Mouse (Mus musculus) gastrocnemius, adult 2 months (tissue): ENCODE measurements around the gene Gm14569. TPM values are rescaled to one million over a fixed set of nuclear protein-coding genes. Genes with fewer than 3 reads are reported as not detected.

Source experiments
- DNase-seq: peaks from one replicate; pipeline ENCODE4 v3.0.0; 2022
- H3K27ac ChIP-seq: fragments of 200-600 bp; 2 replicates; pipeline ENCODE4 v1.8.1; 2022; ENCODE audit warnings: mild to moderate bottlenecking
- H3K4me3 ChIP-seq: fragments of 200-600 bp; 2 replicates; pipeline ENCODE4 v1.8.1; 2022; ENCODE audit warnings: mild to moderate bottlenecking, moderate library complexity
- CTCF ChIP-seq: fragments of 200-600 bp; IDR thresholded peaks from 2 replicates; pipeline ENCODE4 v1.8.1; 2022; ENCODE audit warnings: antibody characterized with exemption, mild to moderate bottlenecking, moderate library complexity
- intact Hi-C: fragments of 180-260 bp; cut with DNase I; formaldehyde crosslinking; loops from one replicate; pipeline ENCODE4 v1.15.1; 2025
- long read RNA-seq, 2 experiments: library from polyadenylated mRNA; stranded (forward); transcript quantifications; one replicate each; pipeline ENCODE4 v2.0.0; 2021
- total RNA-seq, 2 experiments: library from RNA; stranded (reverse); gene quantifications; 2 replicates each; pipeline ENCODE4 v1.2.3; 2021

The Gm14569 gene
- not detected for total RNA-seq
- long read RNA-seq, experiment 1 = 0 reads
- long read RNA-seq, experiment 2 = 0 reads

GRCm38 (mm10) chrX:36491730-36492129 lies at the start of gene Gm14569:
Gene Gm14569 (minus strand): TSS chrX:36491830.
- no peak for TF ChIP-seq CTCF
- intact Hi-C loops = no loop called here
- DNase-seq = no peak
- Histone ChIP-seq H3K27ac (no peak within 1 kb of the TSS), H3K4me3 (no peak within 1 kb of the TSS)

GRCm38 (mm10) chrX:36534514-36534913 lies 42.9 kb upstream of the Gm14569 start:
- DNase-seq = peak; percentile 72
- no peak overlapping the region for H3K4me3 ChIP-seq
- peak; percentile 82 for TF ChIP-seq CTCF
- intact Hi-C loops = loop anchor here (1.0 kb wide), 1 partner anchor 27 kb away; no protein-coding TSS in a partner anchor
- no peak overlapping the region for H3K27ac ChIP-seq

- TF ChIP-seq CTCF = no peak
- Histone ChIP-seq H3K4me3 (no peak overlapping the region), H3K27ac (no peak overlapping the region)
- no peak for DNase-seq
- intact Hi-C loops = loop anchor here (1.0 kb wide), 1 partner anchor 28 kb away; no protein-coding TSS in a partner anchor
Observed at GRCm38 (mm10) chrX:36533744-36534143, 42.1 kb upstream of the Gm14569 start.

DNA sequence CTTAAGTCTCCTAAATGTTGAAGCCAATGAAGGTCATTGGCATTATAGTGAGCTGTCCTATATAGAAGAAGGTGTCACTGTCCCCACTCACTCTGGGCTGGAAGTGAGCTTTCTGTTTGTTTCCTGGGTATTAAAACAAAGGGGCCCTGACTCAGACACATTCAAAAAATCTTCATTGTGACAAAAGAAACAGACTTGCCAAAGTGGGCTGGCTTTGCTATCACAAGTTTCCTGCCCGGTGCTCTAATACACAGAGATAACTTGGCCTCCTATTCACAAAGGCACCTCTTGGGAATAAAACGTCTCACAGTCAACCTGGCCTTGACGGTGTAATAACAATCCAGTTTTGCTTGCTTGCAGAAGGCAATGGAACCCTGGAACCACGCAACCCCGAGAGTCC lies 38.6 kb upstream of the Gm14569 start:
- no peak overlapping the region for H3K4me3 ChIP-seq
- DNase-seq = no peak
- no peak overlapping the region for H3K27ac ChIP-seq
- intact Hi-C loops = no loop called here
- TF ChIP-seq CTCF = no peak

GRCm38 (mm10) chrX:36523729-36524128 lies 32.1 kb upstream of the Gm14569 start:
- intact Hi-C loops = no loop called here
- no peak for TF ChIP-seq CTCF
- DNase-seq = no peak
- H3K4me3 ChIP-seq = no peak overlapping the region
- no peak overlapping the region for H3K27ac ChIP-seq

DNA sequence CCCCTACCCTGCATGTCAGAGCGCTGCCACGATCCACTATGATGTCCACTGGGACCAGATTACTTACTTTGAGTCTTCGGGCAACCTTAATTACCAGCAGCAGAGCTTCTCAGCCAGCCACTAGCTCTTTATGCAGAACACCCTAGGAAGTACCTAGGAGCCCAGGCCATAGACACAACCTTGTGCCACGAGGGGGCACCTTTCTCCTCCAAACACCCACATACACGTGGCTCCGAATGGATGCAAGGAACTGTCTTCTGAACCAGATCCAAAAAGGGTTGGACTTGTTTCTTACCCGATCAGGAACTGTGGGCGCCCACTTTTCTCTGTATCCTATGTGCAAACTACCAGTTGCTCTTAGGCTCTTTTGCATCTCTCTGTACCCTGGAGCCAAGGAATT lies 22.1 kb upstream of the Gm14569 start:
- TF ChIP-seq CTCF = no peak

DNA sequence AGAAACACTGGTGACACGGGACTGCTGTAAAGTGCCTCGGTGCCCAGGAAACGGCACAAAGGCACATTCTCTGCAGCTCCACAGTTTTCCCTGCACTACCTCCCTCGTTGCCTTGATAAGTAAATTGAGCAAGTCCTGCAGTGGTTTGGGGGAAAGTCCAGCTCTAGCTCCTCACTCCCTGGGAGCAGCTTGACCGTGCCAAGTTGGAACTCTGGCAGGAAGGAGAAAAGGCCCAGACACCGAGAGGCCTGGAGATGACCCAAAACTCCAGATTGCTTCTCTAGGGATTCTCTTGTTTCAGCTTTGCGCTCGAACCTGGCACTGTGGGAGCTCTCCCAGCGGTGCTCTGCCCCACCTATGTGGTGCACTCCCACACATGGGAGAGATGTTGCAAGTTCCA lies 21.6 kb upstream of the Gm14569 start:
- Histone ChIP-seq H3K27ac (no peak overlapping the region), H3K4me3 (no peak overlapping the region)
- intact Hi-C loops = no loop called here
- peak; percentile 17 for DNase-seq
- TF ChIP-seq CTCF = no peak

More for the DNA sequence above, 22.1 kb upstream of the Gm14569 start:
- Histone ChIP-seq H3K4me3 (no peak overlapping the region), H3K27ac (no peak overlapping the region)
- DNase-seq = no peak
- intact Hi-C loops = no loop called here

DNA sequence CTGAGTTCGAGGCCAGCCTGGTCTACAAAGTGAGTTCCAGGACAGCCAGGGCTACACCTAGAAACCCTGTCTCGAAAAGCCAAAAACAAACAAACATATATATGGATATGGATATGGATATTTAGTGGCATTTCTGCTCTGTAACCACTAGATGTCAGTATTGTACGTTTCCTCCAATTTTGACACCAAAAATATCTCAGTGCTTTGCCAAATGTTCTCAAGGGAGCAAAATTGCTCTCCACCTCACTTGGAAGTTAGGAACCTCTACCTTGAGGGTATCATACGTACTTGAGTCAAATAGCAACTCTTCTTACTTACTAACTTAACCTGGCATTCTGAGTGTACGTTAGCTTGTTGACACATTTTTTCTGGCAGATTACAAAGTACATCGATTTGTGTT lies 15.2 kb upstream of the Gm14569 start:
- no peak for DNase-seq
- no peak overlapping the region for H3K4me3 ChIP-seq

DNA sequence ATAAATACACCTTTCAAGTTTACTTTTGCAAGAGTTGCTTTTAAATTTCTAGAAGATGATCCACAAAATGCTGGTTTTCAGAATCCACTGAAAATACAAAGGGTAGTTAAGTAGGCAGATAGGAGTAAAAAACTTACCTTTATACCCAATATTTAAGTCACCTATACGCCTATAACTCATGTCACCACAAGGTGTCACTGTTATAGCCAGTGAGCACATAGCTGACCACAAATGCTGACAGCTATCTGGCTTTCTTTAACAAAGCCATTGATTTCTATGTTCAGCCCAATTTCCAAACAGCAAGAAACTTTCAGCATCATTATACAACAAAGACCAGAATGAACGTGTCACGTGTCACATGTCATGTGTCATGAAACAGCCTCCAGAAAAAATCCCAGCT lies 2.1 kb downstream of the Gm14569 start:
- Histone ChIP-seq H3K4me3 (no peak overlapping the region), H3K27ac (no peak overlapping the region)
- intact Hi-C loops = no loop called here
- DNase-seq = no peak
- peak; percentile 63 for TF ChIP-seq CTCF

More for the DNA sequence above, 15.2 kb upstream of the Gm14569 start:
- TF ChIP-seq CTCF = peak; percentile 68
- intact Hi-C loops = no loop called here
- H3K27ac ChIP-seq = no peak overlapping the region

DNA sequence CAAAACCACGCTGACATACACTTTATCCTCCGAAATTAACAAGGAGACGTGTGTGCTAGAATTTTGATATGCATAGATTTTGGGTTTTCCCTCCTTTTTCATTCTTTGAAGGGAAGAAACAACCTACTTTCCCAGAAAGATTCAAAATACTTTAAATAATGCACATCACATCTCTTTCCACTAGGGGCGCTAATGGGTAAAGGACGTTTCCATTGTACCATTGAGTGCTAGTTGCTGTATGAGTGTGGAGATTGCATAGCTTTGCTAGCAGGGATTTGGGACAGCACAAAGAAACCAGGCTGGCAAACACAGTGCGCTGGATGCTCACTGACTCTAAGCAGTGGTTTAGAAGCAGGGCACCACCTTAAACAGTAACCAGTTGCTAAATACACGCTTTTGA lies 3.6 kb downstream of the Gm14569 start:
- no peak for DNase-seq
- intact Hi-C loops = no loop called here
- peak; percentile 61 for TF ChIP-seq CTCF
- H3K27ac ChIP-seq = no peak overlapping the region
- no peak overlapping the region for H3K4me3 ChIP-seq

DNA sequence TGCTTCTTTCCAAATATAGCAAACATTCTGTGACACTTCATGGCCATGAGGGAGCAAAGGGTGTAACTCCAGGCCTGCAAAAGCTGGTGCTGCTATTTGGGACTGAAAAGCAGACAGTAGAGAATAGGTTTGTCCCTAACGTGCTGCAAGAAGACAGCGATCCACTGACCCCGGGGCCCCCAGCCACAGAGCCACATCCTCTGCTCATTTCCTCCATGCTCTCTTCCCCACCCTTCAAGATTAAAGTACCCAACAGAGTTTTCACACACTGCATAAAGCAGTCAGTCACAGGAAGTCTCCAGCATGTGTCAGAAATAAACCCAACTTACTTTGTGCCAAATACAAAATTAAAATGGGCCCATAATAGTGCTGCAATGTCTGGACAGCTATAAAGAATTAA lies 16.8 kb downstream of the Gm14569 start:
- Histone ChIP-seq H3K27ac (no peak overlapping the region), H3K4me3 (no peak overlapping the region)
- TF ChIP-seq CTCF = no peak
- no peak for DNase-seq
- intact Hi-C loops = no loop called here

DNA sequence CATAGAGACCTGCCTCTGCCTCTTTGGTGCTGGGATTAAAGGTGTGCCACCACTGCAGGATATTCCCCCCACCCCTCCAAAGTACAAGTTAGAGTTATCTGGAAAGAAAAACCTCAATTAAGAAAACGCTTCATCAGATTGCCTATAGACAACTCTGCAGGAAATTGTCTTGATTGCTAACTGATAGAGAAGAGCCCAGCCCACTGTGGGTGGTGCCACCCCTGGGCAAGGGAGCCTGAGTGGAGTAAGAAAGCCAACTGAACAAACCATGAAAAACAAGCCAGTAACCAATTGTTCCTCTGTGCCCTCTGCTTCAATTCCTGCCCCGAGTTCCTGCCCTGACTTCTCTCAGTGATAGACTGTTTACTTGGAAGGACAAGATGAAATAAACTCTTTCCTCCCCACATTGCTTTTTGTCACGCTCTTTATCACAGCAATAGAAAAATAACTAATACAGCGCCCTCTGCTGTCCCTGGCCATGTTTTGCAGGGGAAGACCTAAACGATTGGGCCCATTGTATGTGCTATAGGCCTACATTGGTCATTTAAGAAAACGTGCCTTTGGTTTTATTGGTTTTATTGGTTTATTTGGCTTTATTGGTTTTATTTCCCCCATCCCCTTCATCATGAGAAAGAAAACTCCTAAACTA lies 17.4 kb downstream of the Gm14569 start:
- peak; percentile 21; the same call in 1 of the 2 replicates for TF ChIP-seq CTCF
- intact Hi-C loops = no loop called here

GRCm38 (mm10) chrX:36456031-36456430 lies 35.6 kb downstream of the Gm14569 start:
- H3K4me3 ChIP-seq = no peak overlapping the region
- TF ChIP-seq CTCF = peak; percentile 72
- H3K27ac ChIP-seq = no peak overlapping the region
- no peak for DNase-seq
- intact Hi-C loops = no loop called here

More for the DNA sequence above, 17.4 kb downstream of the Gm14569 start:
- no peak overlapping the region for H3K4me3 ChIP-seq
- no peak overlapping the region for H3K27ac ChIP-seq
- DNase-seq = no peak

DNA sequence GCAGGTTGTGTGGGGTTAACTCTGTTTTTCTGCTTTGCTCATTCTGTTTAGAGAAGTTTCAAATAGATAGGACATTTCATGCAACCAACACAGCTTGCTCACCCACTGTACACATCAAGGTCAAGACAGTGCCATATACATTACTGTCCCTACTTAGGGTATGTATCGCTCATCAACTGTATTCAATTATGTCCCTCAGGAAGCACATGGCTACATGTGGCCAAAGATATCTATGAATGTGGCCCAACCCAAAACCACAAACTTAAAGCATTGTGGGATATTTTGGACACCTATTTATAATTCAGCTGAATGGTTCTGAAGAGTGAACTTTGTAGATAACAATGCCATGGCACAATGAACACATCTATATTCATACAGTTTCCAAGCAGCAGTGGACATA lies 53.7 kb downstream of the Gm14569 start:
- no peak for TF ChIP-seq CTCF
- intact Hi-C loops = no loop called here

More for the DNA sequence above, 53.7 kb downstream of the Gm14569 start:
- Histone ChIP-seq H3K27ac (no peak overlapping the region), H3K4me3 (no peak overlapping the region)
- no peak for DNase-seq
